Mouse (Mus musculus): ENCODE measurements around the gene Hnrnph3.

GRCm38 (mm10) chr10:63032267-63032666 is 8.2 kb upstream of the Hnrnph3 start:
- TF ChIP-seq GATA1 (IDR thresholded peaks at IDR 0.05; ENCODE audit: borderline replicate concordance, low read length) (no peak), CTCF (IDR thresholded peaks at IDR 0.05; ENCODE audit: low read depth, low read length) (no peak), POLR2AphosphoS5 (IDR thresholded peaks at IDR 0.05; ENCODE audit: insufficient replicate concordance, low read depth, low read length) (no peak)

Data from G1E (cell line).